Mouse (Mus musculus): ENCODE results near the gene Mocs1.

DNA sequence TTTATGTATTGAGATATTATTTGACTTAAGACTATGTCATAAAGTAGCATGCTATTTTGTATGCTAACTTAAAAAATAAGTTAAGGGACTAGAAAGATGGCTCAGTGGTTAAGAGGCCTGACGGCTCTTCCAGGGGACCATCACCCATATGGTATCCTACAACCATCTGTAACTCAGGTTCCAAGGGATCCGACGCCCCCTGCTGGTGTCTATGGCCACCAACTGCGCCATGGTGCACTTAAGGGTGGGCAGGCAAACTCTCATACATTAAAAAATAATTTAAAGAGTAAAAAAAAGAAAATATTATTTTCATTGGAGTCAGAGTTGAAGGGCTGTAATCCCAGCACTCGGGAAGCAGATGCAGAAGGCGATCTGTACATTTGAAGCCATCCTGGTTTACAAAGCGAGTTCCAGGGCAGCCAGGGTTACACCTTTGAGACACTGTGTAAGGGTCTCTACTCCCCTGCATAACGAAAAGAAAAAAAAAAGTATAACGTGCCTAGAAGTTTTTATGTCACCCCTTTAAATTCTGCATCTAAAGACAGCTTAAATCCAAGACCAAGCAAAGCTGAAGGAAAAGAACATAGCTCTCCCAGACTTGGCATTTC is 427 bp upstream of the Mocs1 start:
- TF ChIP-seq POLR2A (IDR thresholded peaks at IDR 0.05; ENCODE audit: insufficient read depth, low read length) (no peak), EP300 (IDR thresholded peaks at IDR 0.05; ENCODE audit: insufficient read depth, low read depth, low read length) (no peak)

All from ES-Bruce4 (cell line).